Mouse (Mus musculus) cortical plate, adult 2 months (tissue): ENCODE results near the gene Gm21974. TPM values are rescaled to one million over a fixed set of nuclear protein-coding genes. Genes with fewer than 3 reads are reported as not detected.

Source experiments
- H3K27ac ChIP-seq: fragments of 200-500 bp; 2 replicates; pipeline ENCODE4 v1.5.1; 2012; ENCODE audit warnings: low read length, control low read depth, inconsistent platforms; ENCODE audit not compliant: insufficient read depth
- H3K4me1 ChIP-seq: fragments of 200-500 bp; 2 replicates; pipeline ENCODE4 v1.6.1; 2011; ENCODE audit warnings: low read length; ENCODE audit not compliant: control insufficient read depth, insufficient read depth
- H3K4me3 ChIP-seq: fragments of 200-500 bp; 2 replicates; pipeline ENCODE4 v1.5.1; 2011; ENCODE audit warnings: mild to moderate bottlenecking, low read length, control low read depth; ENCODE audit not compliant: insufficient read depth
- CTCF ChIP-seq: fragments of 200-500 bp; IDR thresholded peaks from 2 replicates; pipeline ENCODE4 v1.5.1; 2011; ENCODE audit warnings: mild to moderate bottlenecking, control low read depth, low read length; ENCODE audit not compliant: insufficient read depth; ENCODE audit errors: extremely low read depth
- POLR2A ChIP-seq: fragments of 200-500 bp; IDR thresholded peaks from 2 replicates; pipeline ENCODE4 v1.6.1; 2011; ENCODE audit warnings: mild to moderate bottlenecking, low read length, control low read depth; ENCODE audit not compliant: insufficient read depth; ENCODE audit errors: extremely low read depth
- polyA plus RNA-seq: library from polyadenylated mRNA; depleted of rRNA; stranded (reverse); fragments of >200 nt; gene quantifications from 2 replicates; pipeline ENCODE4 v1.2.3, GENCODE M21; 2012

Gene Gm21974
- polyA plus RNA-seq, 1 experiment, result not detected

DNA sequence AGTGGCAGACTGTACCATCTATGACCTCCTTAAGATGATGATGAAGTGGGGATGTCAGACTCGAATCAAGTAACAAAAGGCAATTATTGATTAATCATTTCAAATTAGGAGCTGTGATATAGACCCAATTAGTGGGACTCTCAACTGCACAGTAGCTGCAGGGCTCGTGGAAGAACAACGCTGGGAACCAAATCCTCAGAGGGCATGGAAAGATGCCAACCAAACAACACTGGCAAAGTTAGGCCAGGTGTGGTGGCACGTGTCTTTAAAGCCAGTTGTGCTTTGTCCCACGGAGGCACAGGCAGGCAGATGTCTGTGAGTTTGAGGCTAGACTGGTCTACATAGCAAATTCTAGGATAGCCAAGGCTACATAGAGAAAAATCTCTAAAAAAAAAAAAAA, 35.4 kb upstream of the Gm21974 start:
- Histone ChIP-seq H3K4me3 (no peak overlapping the region), H3K4me1 (no peaks in the 10 kb centered on the region), H3K27ac (no peak overlapping the region)
- no peak for TF ChIP-seq CTCF
- TF ChIP-seq POLR2A, result no peak

DNA sequence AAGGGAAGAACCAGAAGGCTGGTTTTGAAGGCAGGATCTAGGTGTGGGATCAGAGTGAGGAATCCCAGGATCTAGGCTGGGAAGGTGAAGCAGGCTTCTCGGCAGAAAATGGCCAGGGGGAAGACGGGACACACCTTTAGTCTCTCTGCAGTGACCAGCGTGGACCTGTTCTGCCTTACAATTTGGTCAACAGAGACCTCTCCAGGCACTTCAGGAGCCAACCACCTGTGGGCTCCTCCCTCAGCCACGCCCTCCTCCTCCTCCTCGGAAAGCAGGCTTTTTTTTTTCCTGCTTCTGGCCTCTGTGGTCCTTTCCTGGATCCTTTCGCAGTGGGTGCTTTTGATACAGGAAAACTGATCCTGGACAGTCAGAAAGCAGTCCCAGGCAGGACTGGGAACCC, 34.7 kb upstream of the Gm21974 start, which contains the start of gene Prss8:
Gene Prss8 (minus strand): TSS at position 182 of the 400 bp plus-strand sequence.
- TF ChIP-seq POLR2A (no peak), CTCF (no peak)
- Histone ChIP-seq H3K4me1 (no peaks in the 10 kb centered on the region), H3K27ac (no peak within 1 kb of the TSS), H3K4me3 (no peak within 1 kb of the TSS)

DNA sequence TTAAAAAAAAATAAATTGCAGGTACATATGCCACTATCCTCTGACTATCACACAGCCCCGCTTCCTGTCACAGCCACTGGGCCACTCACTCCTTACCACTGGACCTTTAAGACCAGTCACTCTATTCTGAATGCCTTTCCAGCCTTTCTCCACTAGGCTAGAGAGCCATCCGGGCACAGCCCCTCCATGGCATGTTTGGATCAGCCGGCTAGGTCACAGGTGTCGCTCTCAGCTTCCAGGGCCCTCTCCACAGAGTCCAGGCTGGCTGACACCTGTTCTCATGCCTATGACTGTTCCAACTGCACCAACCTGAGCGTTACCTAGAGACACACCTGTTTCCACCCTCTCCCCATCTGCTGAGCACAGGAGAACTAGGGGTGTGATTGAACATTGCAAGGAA, 33.3 kb upstream of the Gm21974 start:
- Histone ChIP-seq H3K27ac (no peak overlapping the region), H3K4me3 (no peak overlapping the region), H3K4me1 (no peaks in the 10 kb centered on the region)
- TF ChIP-seq CTCF (no peak), POLR2A (no peak)

DNA sequence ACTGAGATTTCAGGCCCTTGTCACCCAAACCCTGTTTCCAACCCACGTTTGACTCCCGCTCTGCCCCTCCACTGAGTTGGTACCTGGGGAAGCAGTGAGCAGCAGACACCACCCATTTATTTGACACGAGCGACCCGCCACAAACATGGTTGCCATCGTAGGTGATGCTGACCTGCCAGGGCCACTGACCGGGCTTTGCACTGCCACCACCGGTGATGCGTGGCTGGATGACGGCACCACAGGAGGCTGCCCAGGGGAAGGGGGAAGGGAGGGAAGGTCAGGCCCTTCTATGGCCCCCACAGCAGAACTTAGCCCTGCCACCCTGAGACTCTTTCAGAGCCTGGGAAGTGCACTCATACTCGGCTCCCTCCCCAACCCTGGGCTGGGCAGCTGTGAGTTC, 32.5 kb upstream of the Gm21974 start:
- Histone ChIP-seq H3K4me1 (no peaks in the 10 kb centered on the region), H3K27ac (no peak overlapping the region), H3K4me3 (no peak overlapping the region)
- TF ChIP-seq CTCF, result no peak

DNA sequence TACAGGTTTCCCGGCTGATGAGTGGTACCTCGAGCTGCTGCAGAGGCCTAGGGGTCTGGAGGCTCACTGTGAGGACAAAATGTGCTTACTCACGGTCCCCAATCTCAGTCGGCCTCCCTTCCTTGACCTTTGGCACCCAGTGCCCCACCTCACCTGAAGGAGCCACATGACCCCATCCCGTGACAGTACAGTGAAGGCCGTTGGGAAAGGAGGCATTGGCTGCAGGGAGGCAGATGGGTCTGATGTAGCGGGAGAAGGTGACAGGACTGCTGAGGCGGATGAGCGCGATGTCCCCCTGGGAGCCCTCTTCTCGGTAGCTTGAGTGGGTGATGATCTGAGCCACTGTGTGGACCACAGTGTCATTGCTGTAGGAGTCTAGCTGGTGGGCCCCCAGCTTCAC, 31.6 kb upstream of the Gm21974 start:
- H3K4me1 ChIP-seq, result no peaks in the 10 kb centered on the region
- no peak overlapping the region for H3K27ac ChIP-seq
- TF ChIP-seq CTCF, result no peak
- no peak for TF ChIP-seq POLR2A

DNA sequence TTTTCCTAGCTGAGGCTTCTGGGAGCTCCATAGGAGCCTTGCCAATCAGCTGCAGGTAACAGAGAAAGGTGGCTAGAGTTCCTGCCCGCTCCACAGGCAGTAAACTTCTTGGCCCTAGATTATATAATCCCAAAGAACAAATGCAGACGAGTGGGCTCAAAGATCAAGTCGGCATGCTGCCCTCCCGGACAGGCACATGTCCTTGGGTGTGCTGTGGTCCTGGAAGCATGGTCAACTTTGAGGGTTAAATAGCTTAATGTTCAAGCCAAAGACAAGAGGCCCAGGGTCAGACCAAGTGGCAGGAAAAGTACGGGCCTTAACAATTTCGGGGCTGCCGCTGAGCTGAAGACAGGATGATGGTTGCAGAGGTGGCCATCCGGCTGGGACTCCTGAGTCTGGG, 30.8 kb upstream of the Gm21974 start:
- no peak overlapping the region for H3K4me3 ChIP-seq
- no peak overlapping the region for H3K27ac ChIP-seq
- H3K4me1 ChIP-seq, result no peaks in the 10 kb centered on the region
- TF ChIP-seq CTCF (no peak), POLR2A (no peak)

More for the DNA sequence above, 31.6 kb upstream of the Gm21974 start:
- H3K4me3 ChIP-seq, result no peak overlapping the region

DNA sequence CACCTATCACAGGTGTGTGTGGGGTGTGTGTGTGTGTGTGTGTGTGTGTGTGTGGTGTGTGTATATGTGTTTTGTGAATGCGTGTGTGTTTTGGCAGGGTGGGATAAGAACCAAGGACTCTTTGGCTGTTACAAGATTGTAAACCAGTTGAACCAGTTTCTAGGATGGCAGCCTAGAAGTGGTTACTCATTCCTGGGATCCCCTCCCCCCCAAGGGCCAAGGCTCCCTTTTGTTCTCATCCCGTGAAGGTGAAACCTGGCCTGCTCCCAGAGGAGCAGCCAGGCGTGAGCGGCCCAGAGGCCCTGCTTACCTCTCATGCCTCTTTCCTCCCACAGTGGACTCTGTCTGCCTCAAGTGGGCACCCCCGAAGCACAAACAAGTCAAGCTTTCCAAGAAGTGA, 30.0 kb upstream of the Gm21974 start:
- no peak for TF ChIP-seq POLR2A
- no peak for TF ChIP-seq CTCF
- H3K4me1 ChIP-seq, result no peaks in the 10 kb centered on the region
- H3K27ac ChIP-seq, result no peak overlapping the region
- no peak overlapping the region for H3K4me3 ChIP-seq

DNA sequence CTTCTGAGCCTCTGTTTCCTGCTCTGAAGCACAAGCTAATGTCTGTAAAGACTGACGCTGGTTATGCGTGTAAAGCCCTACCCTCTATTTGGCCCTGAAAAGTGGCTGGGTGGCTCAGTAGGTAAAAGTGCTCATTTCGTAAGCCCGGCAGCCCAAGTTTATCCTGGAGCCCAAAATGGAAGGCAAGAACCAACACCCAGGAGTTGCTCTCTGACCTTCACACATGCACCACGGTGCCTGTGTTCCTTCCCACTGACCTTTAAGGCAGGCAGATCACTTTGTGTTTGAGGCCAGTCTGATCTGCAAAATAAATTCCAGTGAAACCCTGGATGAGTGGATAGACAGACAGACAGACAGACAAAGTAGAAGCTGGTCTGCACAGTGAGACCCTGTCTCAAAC, 28.5 kb upstream of the Gm21974 start:
- TF ChIP-seq CTCF, result no peak
- no peak for TF ChIP-seq POLR2A
- no peak overlapping the region for H3K27ac ChIP-seq
- no peaks in the 10 kb centered on the region for H3K4me1 ChIP-seq
- H3K4me3 ChIP-seq, result no peak overlapping the region

DNA sequence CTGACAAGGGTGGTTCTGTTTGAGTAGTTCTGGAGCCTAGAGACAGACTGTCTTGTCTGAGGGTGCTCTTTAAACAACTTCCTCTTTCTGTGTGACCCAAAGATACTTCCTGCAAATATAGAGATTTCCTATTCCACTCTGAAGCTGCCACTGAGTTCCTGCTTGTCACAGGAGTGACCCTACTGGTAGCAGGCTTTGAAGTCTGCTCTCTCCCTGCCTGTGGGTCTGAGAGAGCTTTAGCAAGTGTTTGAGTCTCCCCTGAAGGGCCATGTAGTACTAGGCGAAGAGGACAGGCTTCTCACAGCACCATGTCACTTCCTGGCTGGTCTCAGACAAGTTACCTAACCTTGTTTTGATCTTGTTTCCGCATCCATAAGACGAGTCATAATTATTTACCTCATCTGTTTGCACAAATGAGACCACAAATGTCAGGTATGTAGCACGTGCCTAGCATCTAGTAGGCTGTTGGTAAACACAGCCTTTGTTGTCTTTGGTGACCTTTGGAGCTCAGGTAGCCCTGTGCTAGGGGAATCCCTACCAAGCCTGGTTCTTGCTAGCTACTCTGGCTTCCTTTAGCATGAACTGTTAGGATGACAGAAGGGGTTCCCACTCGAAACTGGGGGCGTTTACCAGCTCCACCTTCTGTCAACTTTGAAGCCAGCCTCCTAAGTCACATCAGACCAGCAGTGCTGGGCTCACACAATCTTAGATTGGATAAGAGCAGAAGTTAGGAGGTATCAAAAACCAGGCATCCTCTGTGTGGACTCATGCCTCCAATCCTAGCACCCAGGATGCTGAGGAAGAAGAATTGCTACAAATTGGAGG, 27.4 kb upstream of the Gm21974 start:
- H3K4me3 ChIP-seq, result no peak overlapping the region
- no peaks in the 10 kb centered on the region for H3K4me1 ChIP-seq
- TF ChIP-seq POLR2A, result no peak
- TF ChIP-seq CTCF, result no peak
- 0 out of 2 replicates have a peak overlapping the region, but pooled peaks have one; percentile 33 for H3K27ac ChIP-seq

DNA sequence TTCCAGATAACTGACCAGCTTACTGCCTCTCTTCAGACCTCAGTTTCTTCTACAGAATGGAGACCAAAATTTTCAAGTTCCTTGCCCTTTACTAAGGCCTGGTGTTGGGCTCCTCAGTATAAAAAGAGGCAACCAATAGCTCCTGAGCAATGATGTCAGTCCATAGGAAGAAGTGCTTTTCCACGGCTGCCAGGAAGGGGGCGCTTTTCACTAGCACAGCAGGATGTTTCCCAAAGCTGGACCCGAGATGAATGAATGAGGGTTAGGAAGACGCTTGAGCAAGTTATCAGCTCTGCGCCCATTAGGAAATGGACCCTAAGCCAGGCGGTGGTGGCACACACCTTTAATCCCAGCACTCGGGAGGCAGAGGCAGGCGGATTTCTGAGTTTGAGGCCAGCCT, 26.3 kb upstream of the Gm21974 start:
- no peaks in the 10 kb centered on the region for H3K4me1 ChIP-seq
- H3K27ac ChIP-seq, result no peak overlapping the region
- TF ChIP-seq POLR2A, result no peak
- peak; percentile 41; the same call in 1 of the 2 replicates for TF ChIP-seq CTCF
- H3K4me3 ChIP-seq, result no peak overlapping the region
